In the genomic region with DNA sequence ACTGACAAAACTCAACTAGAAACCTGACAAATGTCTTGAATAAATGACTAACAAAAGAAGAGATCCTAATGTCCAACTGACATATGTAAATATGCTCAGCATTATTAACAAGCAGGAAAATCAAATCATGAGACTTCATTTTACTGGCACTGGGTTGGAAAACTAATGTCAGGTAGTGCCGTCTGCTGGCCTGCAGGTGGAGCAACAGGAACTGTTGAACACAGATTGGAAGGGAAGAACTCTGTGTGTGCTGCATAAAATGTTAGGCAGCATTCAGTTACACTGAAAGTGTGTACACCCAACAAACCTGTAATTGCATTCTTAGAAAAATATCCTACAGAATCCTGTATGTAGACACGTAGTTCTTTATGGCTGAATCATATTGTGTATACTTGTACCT, we compare ENCODE assay signal across 10 mouse cellular contexts. TPM values are rescaled to one million over a fixed set of nuclear protein-coding genes. Genes with fewer than 3 reads are reported as not detected.
DNase-seq lines count a peak whose midpoint lies in the region; ATAC-seq and TF ChIP-seq lines count a peak whose summit lies in the region.
"Had no signal": no experiment of that assay in that cellular context is flagged by ENCODE, and none has a peak within 500 bp of the region (broad histone marks: within the 10 kb centered on the region; RNA-seq: fewer than 3 reads in every experiment).

No protein-coding gene starts in this region.

- no peaks in the 10 kb centered on the region for H3K9me3 ChIP-seq in forebrain, postnatal 0 days (ENCODE audit: low read length)
- H3K9me3 ChIP-seq in forebrain, embryonic 10.5 days, result no peaks in the 10 kb centered on the region
- no peaks in the 10 kb centered on the region for H3K9me3 ChIP-seq in forebrain, embryonic 15.5 days
- no peaks in the 10 kb centered on the region for H3K9me3 ChIP-seq in midbrain, embryonic 10.5 days (replicated peaks)
- H3K9me3 ChIP-seq: midbrain, embryonic 12.5 days had no signal

- no peaks in the 10 kb centered on the region for H3K36me3 ChIP-seq in forebrain, postnatal 0 days (ENCODE audit: insufficient read depth)
- no peaks in the 10 kb centered on the region for H3K36me3 ChIP-seq in forebrain, embryonic 10.5 days (replicated peaks)
- no peaks in the 10 kb centered on the region for H3K36me3 ChIP-seq in forebrain, embryonic 15.5 days
- no peaks in the 10 kb centered on the region for H3K36me3 ChIP-seq in midbrain, embryonic 10.5 days
- H3K36me3 ChIP-seq: midbrain, embryonic 12.5 days had no signal

- TF ChIP-seq POLR2A in lung, adult 2 months (IDR thresholded peaks at IDR 0.05; ENCODE audit: borderline replicate concordance, extremely low read depth, low read depth, low read length), result no peak

- no peak overlapping the region for H3K9ac ChIP-seq in forebrain, postnatal 0 days
- H3K9ac ChIP-seq in forebrain, embryonic 15.5 days (replicated peaks), result no peak overlapping the region
- H3K9ac ChIP-seq: midbrain, embryonic 12.5 days had no signal

- no peaks in the 10 kb centered on the region for H3K27me3 ChIP-seq in forebrain, postnatal 0 days (ENCODE audit: insufficient read depth, low read length)
- H3K27me3 ChIP-seq in forebrain, embryonic 10.5 days (ENCODE audit: poor library complexity, severe bottlenecking), result no peaks in the 10 kb centered on the region
- H3K27me3 ChIP-seq in forebrain, embryonic 15.5 days, result no peaks in the 10 kb centered on the region
- no peaks in the 10 kb centered on the region for H3K27me3 ChIP-seq in midbrain, embryonic 10.5 days (ENCODE audit: low read depth, poor library complexity, severe bottlenecking)
- H3K27me3 ChIP-seq: midbrain, embryonic 12.5 days had no signal

- H3K4me3 ChIP-seq in forebrain, postnatal 0 days (ENCODE audit: low read depth, low read length), result no peak overlapping the region
- no peak overlapping the region for H3K4me3 ChIP-seq in forebrain, embryonic 10.5 days
- no peak overlapping the region for H3K4me3 ChIP-seq in lung, adult 2 months (replicated peaks; ENCODE audit: extremely low read depth, low read depth, low read length)
- H3K4me3 ChIP-seq in forebrain, embryonic 15.5 days, result no peak overlapping the region
- no peak overlapping the region for H3K4me3 ChIP-seq in midbrain, embryonic 10.5 days
- H3K4me3 ChIP-seq: midbrain, embryonic 12.5 days had no signal

- DNase-seq in forebrain, postnatal 0 days, result peak; percentile 17
- no peak for DNase-seq in forebrain, embryonic 10.5 days (ENCODE audit: extremely low spot score, low spot score)
- no peak for DNase-seq in lung, adult 2 months
- no peak for DNase-seq in lung, postnatal 25 days (ENCODE audit: low spot score)
- peak; percentile 11 for DNase-seq in adipocyte (ENCODE audit: low spot score)
- DNase-seq in lung, postnatal 14 days, result peak; percentile 0
- DNase-seq in midbrain, embryonic 10.5 days (ENCODE audit: low spot score), result no peak

- TF ChIP-seq CTCF in forebrain, postnatal 0 days (IDR thresholded peaks at IDR 0.05; ENCODE audit: low read depth), result peak; percentile 58
- peak; percentile 33 for TF ChIP-seq CTCF in lung, adult 2 months (IDR thresholded peaks at IDR 0.05; ENCODE audit: insufficient read depth, low read length)

- H3K4me1 ChIP-seq in forebrain, postnatal 0 days (ENCODE audit: insufficient read depth), result no peaks in the 10 kb centered on the region
- no peaks in the 10 kb centered on the region for H3K4me1 ChIP-seq in forebrain, embryonic 10.5 days
- no peaks in the 10 kb centered on the region for H3K4me1 ChIP-seq in lung, adult 2 months (ENCODE audit: control insufficient read depth, insufficient read depth, low read length)
- no peaks in the 10 kb centered on the region for H3K4me1 ChIP-seq in forebrain, embryonic 15.5 days
- H3K4me1 ChIP-seq in midbrain, embryonic 10.5 days, result no peaks in the 10 kb centered on the region
- H3K4me1 ChIP-seq: midbrain, embryonic 12.5 days had no signal

- H3K27ac ChIP-seq in forebrain, postnatal 0 days (ENCODE audit: low read depth, low read length), result no peak overlapping the region
- H3K27ac ChIP-seq in forebrain, embryonic 10.5 days, result no peak overlapping the region
- H3K27ac ChIP-seq in forebrain, embryonic 15.5 days (replicated peaks), result no peak overlapping the region
- no peak overlapping the region for H3K27ac ChIP-seq in midbrain, embryonic 10.5 days (replicated peaks)
- H3K27ac ChIP-seq: midbrain, embryonic 12.5 days had no signal

- 39% methylated on average over 2 of the region's 2 CpGs for WGBS in forebrain, postnatal 0 days
- 38% methylated on average over 2 of the region's 2 CpGs for WGBS in forebrain, embryonic 10.5 days
- WGBS in lung, adult 2 months, result 35% methylated on average over 2 of the region's 2 CpGs
- 23% methylated on average over 2 of the region's 2 CpGs for WGBS in forebrain, embryonic 15.5 days
- 38% methylated on average over 2 of the region's 2 CpGs for WGBS in midbrain, embryonic 10.5 days

- H3K4me2 ChIP-seq in forebrain, postnatal 0 days (ENCODE audit: low read depth), result no peak overlapping the region
- H3K4me2 ChIP-seq in forebrain, embryonic 15.5 days (replicated peaks), result no peak overlapping the region
- H3K4me2 ChIP-seq: midbrain, embryonic 12.5 days had no signal

- no peak for ATAC-seq in forebrain, postnatal 0 days
- no peak for ATAC-seq in forebrain, embryonic 15.5 days (replicated peaks)

RNA-seq across cellular contexts. Expression of a gene that starts 15.6 kb away (rescaled TPM):
- 51.5 and 52.3 TPM in 2 replicates for total RNA-seq in forebrain, postnatal 0 days (2014; rRNA removed)
- 107 and 157 TPM in 2 replicates for polyA plus RNA-seq in forebrain, postnatal 0 days (2015; fragmentation: Nextera tagmentation; extraction: Ambion mirVana)
- polyA plus RNA-seq in forebrain, embryonic 10.5 days (2016; fragmentation: Nextera tagmentation; extraction: Ambion mirVana), result 39.9 and 42.3 TPM in 2 replicates
- polyA plus RNA-seq in lung, adult 2 months (2012; rRNA removed), result not detected in 2 replicates
- 109 and 124 TPM in 2 replicates for polyA plus RNA-seq in forebrain, embryonic 15.5 days (2015; fragmentation: Nextera tagmentation; extraction: Ambion mirVana)
- polyA plus RNA-seq in midbrain, embryonic 10.5 days (2016; fragmentation: Nextera tagmentation; extraction: Ambion mirVana), result 39.2 and 41.4 TPM in 2 replicates

RNA-seq across cellular contexts. Expression of a gene that starts 17.0 kb away (rescaled TPM):
- 9.7 and 11.5 TPM in 2 replicates for total RNA-seq in forebrain, postnatal 0 days (2014; rRNA removed)
- 8.7 and 12.7 TPM in 2 replicates for polyA plus RNA-seq in forebrain, postnatal 0 days (2015; fragmentation: Nextera tagmentation; extraction: Ambion mirVana)
- polyA plus RNA-seq in forebrain, embryonic 10.5 days (2016; fragmentation: Nextera tagmentation; extraction: Ambion mirVana), result 3.2 and 5.6 TPM in 2 replicates
- 0.25 and 0.49 TPM in 2 replicates for polyA plus RNA-seq in lung, adult 2 months (2012; rRNA removed)
- polyA plus RNA-seq in forebrain, embryonic 15.5 days (2015; fragmentation: Nextera tagmentation; extraction: Ambion mirVana), result 11.1 and 12.5 TPM in 2 replicates
- 4.6 and 5.4 TPM in 2 replicates for polyA plus RNA-seq in midbrain, embryonic 10.5 days (2016; fragmentation: Nextera tagmentation; extraction: Ambion mirVana)

RNA-seq across cellular contexts. Expression of a gene that starts 17.0 kb away (rescaled TPM):
- total RNA-seq in forebrain, postnatal 0 days (2014; rRNA removed), result 45.7 and 50.2 TPM in 2 replicates
- 66.3 and 83.7 TPM in 2 replicates for polyA plus RNA-seq in forebrain, postnatal 0 days (2015; fragmentation: Nextera tagmentation; extraction: Ambion mirVana)
- 16.3 and 17.4 TPM in 2 replicates for polyA plus RNA-seq in forebrain, embryonic 10.5 days (2016; fragmentation: Nextera tagmentation; extraction: Ambion mirVana)
- polyA plus RNA-seq in lung, adult 2 months (2012; rRNA removed), result 0.62 TPM in 1 of 2 replicates, not detected in the other
- 56.2 and 56.3 TPM in 2 replicates for polyA plus RNA-seq in forebrain, embryonic 15.5 days (2015; fragmentation: Nextera tagmentation; extraction: Ambion mirVana)
- 17.0 and 18.7 TPM in 2 replicates for polyA plus RNA-seq in midbrain, embryonic 10.5 days (2016; fragmentation: Nextera tagmentation; extraction: Ambion mirVana)

RNA-seq across cellular contexts. Expression of a gene that starts 32.6 kb away (rescaled TPM):
- total RNA-seq in forebrain, postnatal 0 days (2014; rRNA removed), result not detected in 2 replicates
- polyA plus RNA-seq in forebrain, postnatal 0 days (2015; fragmentation: Nextera tagmentation; extraction: Ambion mirVana), result not detected in 2 replicates
- not detected in 2 replicates for polyA plus RNA-seq in forebrain, embryonic 10.5 days (2016; fragmentation: Nextera tagmentation; extraction: Ambion mirVana)
- polyA plus RNA-seq in lung, adult 2 months (2012; rRNA removed), result not detected in 2 replicates
- not detected in 2 replicates for polyA plus RNA-seq in forebrain, embryonic 15.5 days (2015; fragmentation: Nextera tagmentation; extraction: Ambion mirVana)
- polyA plus RNA-seq in midbrain, embryonic 10.5 days (2016; fragmentation: Nextera tagmentation; extraction: Ambion mirVana), result not detected in 2 replicates
- total RNA-seq: heart, postnatal 14 days had no signal
- polyA plus RNA-seq: midbrain, embryonic 12.5 days had no signal

RNA-seq across cellular contexts. Expression of a gene that starts 33.3 kb away (rescaled TPM):
- total RNA-seq in forebrain, postnatal 0 days (2014; rRNA removed), result 197 and 225 TPM in 2 replicates
- polyA plus RNA-seq in forebrain, postnatal 0 days (2015; fragmentation: Nextera tagmentation; extraction: Ambion mirVana), result 361 and 445 TPM in 2 replicates
- polyA plus RNA-seq in forebrain, embryonic 10.5 days (2016; fragmentation: Nextera tagmentation; extraction: Ambion mirVana), result 53.7 and 62.2 TPM in 2 replicates
- polyA plus RNA-seq in lung, adult 2 months (2012; rRNA removed), result 0.26 and 0.34 TPM in 2 replicates
- polyA plus RNA-seq in forebrain, embryonic 15.5 days (2015; fragmentation: Nextera tagmentation; extraction: Ambion mirVana), result 284 and 313 TPM in 2 replicates
- polyA plus RNA-seq in midbrain, embryonic 10.5 days (2016; fragmentation: Nextera tagmentation; extraction: Ambion mirVana), result 50.8 and 71.3 TPM in 2 replicates

Comparison
In these comparisons a context has a peak if more than half of its experiments do, and no peak if none do; other contexts are left out.
1. DNase-seq: peak in forebrain, postnatal 0 days (single experiment), adipocyte (single experiment) and lung, postnatal 14 days (single experiment); none in forebrain, embryonic 10.5 days (single experiment), lung, adult 2 months (single experiment), lung, postnatal 25 days (single experiment) and midbrain, embryonic 10.5 days (single experiment).
2. RNA of a gene that starts 15.6 kb away (polyA plus RNA-seq): 109 to 124 TPM in forebrain, embryonic 15.5 days, 107 to 157 TPM in forebrain, postnatal 0 days, 39.9 to 42.3 TPM in forebrain, embryonic 10.5 days and 39.2 to 41.4 TPM in midbrain, embryonic 10.5 days; not detected in lung, adult 2 months; every median in the first group is over 10 times any median in the second.
3. RNA of a gene that starts 17.0 kb away (polyA plus RNA-seq): 66.3 to 83.7 TPM in forebrain, postnatal 0 days, 56.2 to 56.3 TPM in forebrain, embryonic 15.5 days, 17.0 to 18.7 TPM in midbrain, embryonic 10.5 days and 16.3 to 17.4 TPM in forebrain, embryonic 10.5 days; 0.62 TPM in lung, adult 2 months; every median in the first group is over 10 times any median in the second.